Mouse (Mus musculus) limb, embryonic 12.5 days (tissue): Measurements from ENCODE around the gene Lrg1. TPM values are rescaled to one million over a fixed set of nuclear protein-coding genes. Genes with fewer than 3 reads are reported as not detected.
A peak's percentile ranks its signal among the peaks of the same experiment; 100 is the strongest.

Experiments used
- ATAC-seq: fragments of 200-750 bp; cut with Nextera tagmentation; 2 replicates; pipeline ENCODE4 v1.8.0; 2017; ENCODE audit warnings: low read depth, moderate TSS enrichment; ENCODE audit not compliant: insufficient number of reproducible peaks, insufficient read depth, low FRiP score, low TSS enrichment
- H3K27ac ChIP-seq: fragments of 300-500 bp; sonication (generic); 2 replicates; pipeline ENCODE4 v1.5.1; 2016; ENCODE audit warnings: mild to moderate bottlenecking, moderate library complexity
- H3K27me3 ChIP-seq: fragments of 300-500 bp; sonication (generic); 2 replicates; pipeline ENCODE4 v1.6.1; 2016; ENCODE audit warnings: mild to moderate bottlenecking, moderate library complexity
- H3K36me3 ChIP-seq: fragments of 300-500 bp; sonication (generic); 2 replicates; pipeline ENCODE4 v1.6.1; 2016; ENCODE audit warnings: mild to moderate bottlenecking, moderate library complexity
- H3K4me1 ChIP-seq: fragments of 300-500 bp; sonication (generic); replicated peaks from 2 replicates; pipeline ENCODE4 v1.6.1; 2016
- H3K4me2 ChIP-seq: fragments of 300-500 bp; sonication (generic); 2 replicates; pipeline ENCODE4 v1.6.1; 2016; ENCODE audit warnings: mild to moderate bottlenecking, moderate library complexity
- H3K4me3 ChIP-seq: fragments of 300-500 bp; sonication (generic); replicated peaks from 2 replicates; pipeline ENCODE4 v1.5.1; 2016; ENCODE audit warnings: mild to moderate bottlenecking
- H3K9ac ChIP-seq: fragments of 300-500 bp; sonication (generic); replicated peaks from 2 replicates; pipeline ENCODE4 v1.6.1; 2016; ENCODE audit warnings: mild to moderate bottlenecking, moderate library complexity
- H3K9me3 ChIP-seq: fragments of 300-500 bp; sonication (generic); 2 replicates; pipeline ENCODE4 v1.6.1; 2016; ENCODE audit warnings: mild to moderate bottlenecking, moderate library complexity
- WGBS: fragments of 180-500 bp; shearing (Covaris S2); methylation state at CpG from one replicate; pipeline ENCODE4 v1.1.7; 2016; 5-methylcytosine and 5-hydroxymethylcytosine counted together
- polyA plus RNA-seq: library from polyadenylated mRNA; unstranded; fragments of >200 nt; fragmentation: Nextera tagmentation; extraction: Ambion mirVana; gene quantifications from 2 replicates; pipeline ENCODE4 v1.2.1, GENCODE M21; 2016

Gene Lrg1
- polyA plus RNA-seq, 1 experiment from 2014 or later, result not detected

DNA sequence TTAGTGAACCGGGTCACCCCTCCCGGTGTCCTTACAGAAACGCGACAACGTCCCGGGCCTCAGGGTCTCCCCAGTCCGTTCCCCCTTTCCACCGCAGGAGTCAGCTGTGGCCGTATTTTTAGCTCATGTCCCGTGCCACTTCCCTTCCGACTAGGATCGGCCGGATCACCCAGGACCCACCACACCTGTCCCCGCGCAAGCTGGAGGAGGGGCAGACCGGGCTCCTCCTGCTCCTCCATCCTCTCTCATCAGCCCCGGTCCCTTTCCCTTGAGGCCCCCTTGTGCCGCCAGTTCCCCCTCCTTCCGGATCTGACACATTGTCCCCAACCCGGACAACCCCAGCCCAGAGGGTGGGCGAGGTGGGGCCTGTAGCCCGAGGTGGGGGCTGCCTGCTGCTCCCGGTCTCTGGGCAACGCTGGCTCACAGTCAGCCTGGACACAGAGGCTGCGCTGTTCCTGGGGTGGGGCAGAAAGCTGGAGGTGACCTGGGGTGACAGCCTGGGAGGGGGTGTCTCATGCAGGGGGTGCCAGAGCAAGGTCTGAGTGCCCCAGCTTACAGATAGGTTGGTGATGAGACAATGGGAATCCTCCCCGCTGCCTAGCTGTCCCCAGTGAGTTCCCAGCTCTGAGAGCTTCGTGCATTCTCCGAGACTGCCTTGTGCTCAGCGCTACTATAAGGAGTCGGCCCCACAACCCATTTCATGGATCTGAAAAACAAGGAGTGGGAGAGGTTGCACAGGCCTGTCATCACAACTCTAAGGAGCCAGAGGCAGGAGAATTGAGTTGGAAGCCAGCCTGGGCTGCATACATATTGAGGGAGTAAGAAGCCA lies 27.2 kb upstream of the Lrg1 start:
- H3K4me2 ChIP-seq, result peak overlapping the region; percentile 42
- peak overlapping the region; percentile 18 for H3K4me3 ChIP-seq
- no peak overlapping the region for H3K27ac ChIP-seq
- peak overlapping the region; percentile 23; the same call in 1 of the 2 replicates for H3K9ac ChIP-seq
- 2% methylated on average over 30 of the region's 30 CpGs for WGBS
- peaks cover 92% of the 10 kb centered on the region for H3K27me3 ChIP-seq
- ATAC-seq, result no peak; the same call in 1 of the 2 replicates
- no peaks in the 10 kb centered on the region for H3K9me3 ChIP-seq
- peaks cover 21% of the 10 kb centered on the region for H3K4me1 ChIP-seq
- no peaks in the 10 kb centered on the region for H3K36me3 ChIP-seq

DNA sequence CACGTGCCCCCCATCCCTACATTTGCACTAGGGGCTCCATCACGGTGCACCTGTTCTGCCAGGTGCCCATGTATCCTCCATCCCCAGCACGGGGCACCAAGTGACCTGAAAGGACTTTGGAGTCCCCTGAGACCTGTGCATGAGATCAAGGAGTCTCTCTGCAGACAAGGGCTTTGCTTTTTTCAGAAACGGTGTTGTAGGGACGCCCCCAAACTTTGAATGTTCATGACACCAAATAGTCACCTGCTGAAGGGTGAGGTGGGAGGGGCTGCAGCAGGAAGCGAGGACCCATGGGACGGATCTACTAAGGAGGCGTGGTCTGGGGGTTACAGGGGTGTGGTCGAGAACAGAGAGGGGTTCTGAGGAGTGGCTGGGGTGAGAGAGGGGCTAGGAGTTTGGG lies 26.5 kb upstream of the Lrg1 start:
- H3K4me2 ChIP-seq, result peak overlapping the region; percentile 42
- peaks cover 13% of the 10 kb centered on the region; the same call in 1 of the 2 replicates for H3K4me1 ChIP-seq
- peak overlapping the region; percentile 18 for H3K4me3 ChIP-seq
- no peak overlapping the region for H3K27ac ChIP-seq
- H3K9me3 ChIP-seq, result no peaks in the 10 kb centered on the region
- WGBS, result 15% methylated on average over 9 of the region's 9 CpGs
- H3K36me3 ChIP-seq, result no peaks in the 10 kb centered on the region
- ATAC-seq, result no peak
- no peak overlapping the region; the same call in 1 of the 2 replicates for H3K9ac ChIP-seq
- peaks cover 92% of the 10 kb centered on the region for H3K27me3 ChIP-seq

DNA sequence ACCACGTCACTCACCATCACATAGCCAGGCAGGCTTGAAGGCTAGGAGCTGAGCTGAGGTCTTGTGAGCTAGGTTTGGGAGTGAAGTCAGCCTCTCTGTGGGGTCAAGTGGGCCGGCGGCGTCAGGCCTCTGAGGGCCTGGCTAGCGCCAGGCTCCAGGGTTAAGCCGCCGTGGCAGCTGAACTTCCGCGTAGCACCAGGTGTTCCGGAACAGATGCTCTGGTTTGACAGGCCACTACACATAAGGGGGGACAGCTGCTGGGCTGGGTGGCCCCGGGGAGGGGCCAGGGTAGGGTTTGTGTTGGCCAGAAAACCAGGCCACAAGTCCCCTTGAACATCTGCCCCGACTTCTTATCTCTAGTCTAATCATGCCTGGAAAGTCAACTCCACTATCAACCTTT lies 25.6 kb upstream of the Lrg1 start:
- peaks cover 14% of the 10 kb centered on the region for H3K4me1 ChIP-seq
- no peak overlapping the region for H3K27ac ChIP-seq
- H3K9ac ChIP-seq, result no peak overlapping the region
- H3K27me3 ChIP-seq, result peaks cover 96% of the 10 kb centered on the region
- H3K4me2 ChIP-seq, result no peak overlapping the region
- H3K9me3 ChIP-seq, result no peaks in the 10 kb centered on the region
- no peak for ATAC-seq
- 43% methylated on average over 12 of the region's 12 CpGs for WGBS
- no peak overlapping the region for H3K4me3 ChIP-seq
- H3K36me3 ChIP-seq, result no peaks in the 10 kb centered on the region

DNA sequence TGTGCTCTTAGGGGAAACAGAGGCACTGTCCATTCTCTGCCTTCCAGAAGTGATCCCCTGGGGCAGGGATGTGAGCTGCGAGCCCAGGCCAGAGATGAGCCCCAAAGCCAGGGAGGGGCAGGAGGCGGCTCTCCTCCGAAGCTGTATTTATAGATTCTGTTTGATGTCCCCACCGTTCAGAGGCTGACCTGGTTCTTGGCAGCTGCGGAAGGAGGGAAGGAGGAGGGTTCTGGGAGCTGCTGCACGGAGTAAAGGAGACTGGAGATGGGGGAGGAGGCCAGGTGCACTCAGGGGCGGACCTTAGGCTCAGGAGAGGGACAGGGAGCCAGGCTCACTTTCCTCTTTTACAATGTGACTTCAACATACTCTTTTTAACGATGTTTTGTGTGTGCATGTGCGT lies 24.3 kb upstream of the Lrg1 start:
- no peak overlapping the region for H3K4me2 ChIP-seq
- no peaks in the 10 kb centered on the region for H3K36me3 ChIP-seq
- H3K27me3 ChIP-seq, result peaks cover 100% of the 10 kb centered on the region
- no peak for ATAC-seq
- H3K4me3 ChIP-seq, result no peak overlapping the region
- H3K4me1 ChIP-seq, result peaks cover 27% of the 10 kb centered on the region
- H3K9ac ChIP-seq, result no peak overlapping the region
- no peaks in the 10 kb centered on the region for H3K9me3 ChIP-seq
- no peak overlapping the region for H3K27ac ChIP-seq
- WGBS, result 9% methylated on average over 9 of the region's 9 CpGs

DNA sequence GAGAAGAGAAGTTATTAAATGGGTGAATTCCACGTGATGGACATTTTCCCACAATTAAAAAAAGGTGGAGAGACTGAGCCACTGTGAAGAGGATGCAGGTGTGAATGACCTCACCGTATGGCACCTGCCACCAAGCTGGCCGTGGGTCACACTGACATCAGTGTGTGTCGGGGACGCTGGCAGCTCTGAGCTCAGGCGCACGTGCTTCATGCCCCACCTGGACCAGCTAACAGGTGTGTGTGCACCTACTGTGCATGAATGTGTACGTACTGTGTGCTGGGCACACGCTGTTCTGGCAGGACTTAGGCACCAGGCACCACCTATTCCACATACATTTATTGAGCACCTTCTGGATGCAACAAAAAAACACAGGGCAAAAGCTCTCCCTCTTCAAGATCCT lies 22.7 kb upstream of the Lrg1 start:
- no peak for ATAC-seq
- peaks cover 100% of the 10 kb centered on the region for H3K27me3 ChIP-seq
- peaks cover 30% of the 10 kb centered on the region for H3K4me1 ChIP-seq
- H3K36me3 ChIP-seq, result no peaks in the 10 kb centered on the region
- 66% methylated on average over 9 of the region's 9 CpGs for WGBS
- no peak overlapping the region for H3K4me2 ChIP-seq
- no peak overlapping the region for H3K4me3 ChIP-seq
- no peaks in the 10 kb centered on the region for H3K9me3 ChIP-seq
- H3K27ac ChIP-seq, result no peak overlapping the region
- no peak overlapping the region for H3K9ac ChIP-seq

DNA sequence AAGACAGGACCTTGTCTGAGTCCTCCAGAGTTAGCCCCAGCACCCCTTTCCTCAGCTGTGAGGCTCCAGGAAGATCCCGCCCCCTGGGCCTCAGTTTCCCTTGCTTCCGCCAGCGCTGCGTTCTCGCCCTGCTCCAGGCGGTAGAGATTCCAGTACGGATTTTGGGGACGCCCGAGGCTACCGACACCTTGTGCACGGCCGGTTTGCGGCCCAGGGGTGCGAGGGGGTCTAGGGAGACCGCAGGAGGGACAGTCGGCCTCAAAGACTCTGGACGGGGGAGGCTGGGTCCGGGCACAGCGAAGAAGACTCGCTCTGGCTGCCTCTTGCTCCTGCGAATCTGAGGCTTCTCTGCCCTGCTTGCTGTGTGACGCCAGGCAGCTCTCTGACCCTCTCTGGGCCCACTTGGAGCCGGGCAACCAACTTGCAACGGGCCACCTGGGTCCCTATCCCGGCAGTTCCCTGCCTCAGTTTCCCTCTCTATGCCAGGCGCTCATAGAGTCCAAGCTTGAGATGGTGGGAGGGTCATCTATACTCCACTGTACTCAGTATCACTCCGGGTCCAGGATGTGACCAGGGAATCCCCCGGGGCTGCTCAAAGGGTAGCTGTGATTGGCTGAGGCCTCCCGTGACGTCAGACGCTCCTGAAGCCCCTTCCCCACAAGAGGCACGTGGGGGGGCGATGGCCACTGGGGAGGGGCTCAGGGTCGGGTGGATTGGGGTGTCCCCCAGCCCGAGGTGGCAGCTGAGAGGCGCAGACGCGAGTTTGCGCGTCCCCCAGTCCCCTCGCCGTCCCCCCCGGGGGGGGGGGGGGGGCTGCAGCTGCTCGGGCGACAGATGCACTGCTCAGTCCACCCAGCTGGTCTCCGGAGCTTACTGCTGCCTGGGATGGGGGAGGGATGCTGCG lies 20.2 kb upstream of the Lrg1 start:
- peaks cover 100% of the 10 kb centered on the region for H3K27me3 ChIP-seq
- H3K27ac ChIP-seq, result no peak overlapping the region

DNA sequence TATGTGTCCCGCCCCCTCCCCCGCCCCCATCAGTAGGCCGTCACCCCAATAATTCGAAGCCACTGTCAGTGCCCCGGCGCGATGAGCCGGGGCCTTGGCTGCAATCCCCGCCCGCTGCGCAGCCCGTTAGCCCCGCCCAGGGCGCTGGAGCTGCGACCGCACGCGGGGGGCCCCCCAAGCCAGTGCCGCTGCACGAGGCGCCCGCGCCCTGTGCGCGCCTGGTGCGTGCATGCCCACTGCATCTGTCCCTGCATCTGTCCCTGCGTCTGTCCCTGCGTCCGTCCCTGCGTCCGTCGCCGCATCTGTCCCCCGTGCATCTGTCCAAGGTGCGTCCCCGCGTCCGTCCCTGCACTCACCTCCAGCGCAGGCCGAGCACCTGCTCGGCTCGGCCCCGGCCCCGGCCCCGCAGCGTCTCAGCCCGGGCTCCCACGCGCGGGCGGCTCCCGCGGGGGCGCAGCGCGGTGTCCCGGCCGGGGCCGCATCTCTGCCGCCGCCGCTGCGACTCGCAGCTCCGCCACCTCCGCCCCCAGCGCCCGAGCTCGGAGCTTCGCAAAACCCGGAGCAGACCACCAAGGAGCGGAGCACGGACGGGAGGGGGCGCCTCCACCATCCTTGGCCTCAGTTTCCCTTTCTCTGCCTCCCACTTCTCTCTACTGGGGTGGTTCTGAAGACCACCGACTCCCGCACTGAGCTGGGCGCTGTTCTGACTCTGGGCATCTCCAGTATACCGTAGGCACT lies 18.2 kb upstream of the Lrg1 start, which contains the start of gene Sema6b:
Gene Sema6b, minus strand, starts transcription at position 486 of the 738 bp plus-strand sequence.
- Histone ChIP-seq H3K27me3 (peaks cover 95% of the 10 kb centered on the region), H3K36me3 (no peaks in the 10 kb centered on the region), H3K4me3 (peak within 1 kb of the TSS; percentile 74), H3K4me1 (peaks cover 26% of the 10 kb centered on the region), H3K9ac (peak within 1 kb of the TSS; percentile 67), H3K9me3 (no peaks in the 10 kb centered on the region), H3K4me2 (peak within 1 kb of the TSS; percentile 98), H3K27ac (no peak within 1 kb of the TSS)
- 1% methylated on average over 79 of the region's 79 CpGs for WGBS
- no peak; the same call in 1 of the 2 replicates for ATAC-seq

More for the DNA sequence above, 20.2 kb upstream of the Lrg1 start:
- H3K9ac ChIP-seq, result peak overlapping the region; percentile 40
- no peaks in the 10 kb centered on the region for H3K36me3 ChIP-seq
- 1% methylated on average over 45 of the region's 47 CpGs for WGBS
- peaks cover 29% of the 10 kb centered on the region for H3K4me1 ChIP-seq
- H3K4me3 ChIP-seq, result peak overlapping the region; percentile 36
- peak overlapping the region; percentile 65 for H3K4me2 ChIP-seq
- H3K9me3 ChIP-seq, result no peaks in the 10 kb centered on the region
- peak; percentile 17; the same call in 1 of the 2 replicates for ATAC-seq

DNA sequence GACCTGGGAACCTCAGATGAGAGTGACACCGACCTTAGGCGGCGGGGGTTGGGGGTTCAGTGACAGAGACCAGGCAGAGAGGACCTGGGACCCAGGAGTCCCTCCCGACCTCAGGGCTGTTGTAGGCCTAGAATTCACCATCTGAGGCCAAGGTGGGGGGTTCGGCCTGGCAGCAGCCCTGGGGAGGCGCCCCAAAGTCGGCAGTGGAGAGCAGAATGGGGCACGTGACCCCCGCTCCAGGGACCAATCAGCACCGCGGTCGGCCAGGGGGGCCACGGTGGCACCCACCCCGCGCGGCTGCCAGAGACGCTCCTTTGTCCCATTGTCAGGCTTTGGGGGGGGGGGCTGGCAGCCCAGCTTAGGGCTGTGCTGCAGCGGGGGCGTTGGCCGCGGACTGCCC lies 17.6 kb upstream of the Lrg1 start:
- WGBS, result 9% methylated on average over 18 of the region's 21 CpGs
- Histone ChIP-seq H3K9me3 (no peaks in the 10 kb centered on the region), H3K4me1 (peaks cover 31% of the 10 kb centered on the region), H3K4me3 (peak overlapping the region; percentile 74), H3K4me2 (peak overlapping the region; percentile 98), H3K9ac (peak overlapping the region; percentile 67), H3K27ac (no peak overlapping the region), H3K27me3 (peaks cover 92% of the 10 kb centered on the region), H3K36me3 (no peaks in the 10 kb centered on the region)
- ATAC-seq, result no peak

DNA sequence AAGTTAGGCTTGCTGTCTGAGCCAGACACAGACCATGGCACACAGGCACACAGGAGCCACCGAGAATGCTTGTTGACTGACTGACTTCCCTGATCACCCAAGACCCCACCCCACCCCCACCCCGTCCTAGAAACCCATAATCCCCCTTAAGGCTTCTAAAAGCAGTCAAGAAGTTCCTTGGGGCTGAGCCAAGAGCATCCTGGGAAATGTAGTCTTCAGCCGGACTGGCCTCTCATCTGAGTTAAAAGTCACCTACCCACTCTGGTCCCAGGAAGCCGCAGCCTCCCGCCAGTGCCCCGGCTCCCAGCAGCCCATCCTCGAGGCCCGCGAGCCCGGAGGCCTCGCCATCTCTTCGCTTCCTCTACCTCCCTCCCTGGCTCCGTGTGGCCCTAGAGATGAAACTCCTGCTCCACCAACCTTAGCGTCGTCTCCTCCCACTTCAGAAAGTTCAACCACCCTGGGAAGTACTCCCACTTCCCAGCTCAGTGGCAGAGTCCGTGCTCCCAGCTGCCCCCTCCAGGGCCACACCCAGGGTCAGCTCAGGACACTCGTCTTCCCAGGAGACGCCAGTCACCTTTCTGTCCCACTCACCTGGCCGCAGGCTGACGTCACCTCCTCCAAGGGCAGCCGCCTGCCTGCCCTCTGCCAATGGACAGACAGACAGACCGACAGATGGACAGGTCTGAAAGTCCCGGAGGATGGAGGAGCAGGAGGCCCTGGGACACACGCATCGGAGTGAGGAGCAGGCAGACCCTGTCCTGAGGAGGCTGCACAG lies 16.2 kb upstream of the Lrg1 start:
- Histone ChIP-seq H3K9me3 (no peaks in the 10 kb centered on the region), H3K27me3 (peaks cover 79% of the 10 kb centered on the region), H3K9ac (no peak overlapping the region; the same call in 1 of the 2 replicates), H3K4me3 (peak overlapping the region; percentile 74), H3K4me2 (peak overlapping the region; percentile 35), H3K27ac (no peak overlapping the region), H3K36me3 (no peaks in the 10 kb centered on the region), H3K4me1 (peaks cover 39% of the 10 kb centered on the region)
- ATAC-seq, result no peak
- 18% methylated on average over 25 of the region's 25 CpGs for WGBS

DNA sequence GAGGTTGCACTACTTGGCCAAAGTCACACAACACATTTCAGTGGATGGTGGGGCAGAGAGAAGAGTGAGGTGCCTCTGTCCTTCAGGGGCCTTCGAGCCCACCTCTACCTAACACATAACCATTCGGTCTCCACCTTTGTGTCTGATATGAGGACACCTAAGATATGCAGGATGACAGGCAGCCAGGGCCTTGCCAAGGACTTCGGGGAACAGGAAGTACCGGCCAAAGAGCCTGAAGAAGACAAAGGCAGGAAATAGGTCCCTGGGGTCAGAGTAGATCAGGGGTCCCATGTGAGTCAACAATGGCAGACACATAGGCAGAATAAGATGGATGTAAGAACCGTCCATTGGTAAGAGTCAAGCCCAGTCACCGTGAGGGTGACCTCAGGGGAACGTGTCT lies 14.8 kb upstream of the Lrg1 start:
- Histone ChIP-seq H3K27ac (no peak overlapping the region), H3K9me3 (no peaks in the 10 kb centered on the region), H3K27me3 (peaks cover 64% of the 10 kb centered on the region), H3K4me2 (no peak overlapping the region), H3K36me3 (no peaks in the 10 kb centered on the region), H3K9ac (no peak overlapping the region), H3K4me3 (no peak overlapping the region), H3K4me1 (peaks cover 28% of the 10 kb centered on the region)
- no peak for ATAC-seq
- 87% methylated on average over 7 of the region's 7 CpGs for WGBS
